Mouse (Mus musculus) E14TG2a.4 (cell line): ENCODE measurements around the gene Tmem132d.

ENCODE experiments used
- CTCF ChIP-seq: conservative IDR thresholded peaks from 2 replicates; pipeline ENCODE4 v1.5.1; 2014; ENCODE audit warnings: low read length
- NANOG ChIP-seq: IDR thresholded peaks from 2 replicates; pipeline ENCODE4 v1.6.1; 2014; ENCODE audit warnings: borderline replicate concordance, low read length, mixed read lengths
- POU5F1 ChIP-seq: IDR thresholded peaks from 2 replicates; pipeline ENCODE4 v1.6.1; 2014; ENCODE audit warnings: low read length, borderline replicate concordance

GRCm38 (mm10) chr5:128136818-128137217, 296.1 kb downstream of the Tmem132d start:
- TF ChIP-seq CTCF (no peak), NANOG (no peak), POU5F1 (no peak)
